Mouse (Mus musculus) layer of hippocampus, adult 9-10 months (tissue): Measurements from ENCODE around the gene Rtp2.
"Not testable (repeated sequence)": the region's sequence is repeated elsewhere in the genome, so short reads cannot be mapped to it uniquely, and the experiment has no call there.

Experiments
- DNase-seq: peaks from one replicate; pipeline ENCODE4 v3.0.0; 2022; ENCODE audit warnings: low spot score

The Rtp2 gene

DNA sequence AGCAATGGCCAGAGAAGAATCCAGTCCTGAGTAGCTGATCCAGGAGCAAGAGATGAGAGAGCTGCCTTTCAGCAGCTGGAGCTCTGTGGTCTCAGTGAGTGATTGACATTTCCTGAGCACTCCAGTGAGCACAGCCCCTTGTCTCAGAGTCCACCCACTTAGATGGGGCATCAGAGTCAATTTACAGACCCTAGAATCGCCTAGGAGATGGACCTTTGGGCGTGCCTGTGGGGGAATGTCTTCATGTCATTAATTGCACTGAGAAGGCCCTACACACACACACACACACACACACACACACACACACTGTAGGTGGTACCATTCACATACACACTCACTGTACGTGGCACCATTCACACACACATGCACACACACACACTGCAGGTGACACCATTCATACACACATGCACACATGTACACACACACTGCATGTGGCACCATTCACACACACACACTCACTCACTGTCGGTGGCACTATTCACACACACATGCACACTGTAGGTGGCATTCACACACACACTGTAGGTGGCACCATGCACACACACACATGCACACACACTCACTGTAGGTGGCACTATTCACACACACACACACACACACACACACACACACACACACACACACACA, 20.0 kb upstream of the Rtp2 start:
- no peak for DNase-seq

DNA sequence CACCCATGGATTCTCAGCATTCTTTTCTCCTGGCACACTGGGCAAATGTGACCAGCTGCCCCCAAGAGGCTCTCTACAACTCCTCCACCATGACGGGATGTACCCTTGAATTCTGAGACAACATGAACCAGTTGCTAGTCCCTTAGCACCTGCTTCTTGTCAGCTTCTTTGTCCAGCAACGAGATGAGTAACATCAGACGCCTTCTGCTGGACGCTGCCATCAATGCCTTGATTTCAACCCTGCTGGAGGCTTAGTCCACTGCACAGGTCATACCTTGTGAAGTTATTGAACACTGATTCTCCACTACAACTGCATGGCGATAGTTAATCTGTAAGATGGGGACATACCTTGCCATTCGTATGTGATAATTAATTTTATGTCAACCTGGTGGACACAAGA, 15.5 kb upstream of the Rtp2 start:
- DNase-seq = no peak

DNA sequence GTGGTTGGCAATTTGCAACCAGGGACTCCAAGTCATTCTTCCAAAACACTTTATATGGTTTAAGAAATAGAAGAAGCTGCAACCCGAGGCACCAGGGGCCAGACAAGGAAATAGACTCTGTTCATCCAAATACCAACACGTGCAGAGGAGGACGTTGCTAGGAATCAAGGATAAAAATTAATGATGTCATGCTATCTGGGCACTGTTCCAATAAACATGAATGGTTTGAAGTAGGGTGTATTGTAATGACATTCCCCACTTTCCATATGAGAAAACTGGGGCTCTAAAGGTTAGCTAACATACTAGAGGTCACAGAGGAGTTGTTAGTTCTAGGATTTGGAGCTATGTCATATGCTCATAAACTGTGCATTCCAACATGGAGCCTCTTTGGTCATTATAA, 12.6 kb upstream of the Rtp2 start:
- DNase-seq = no peak

DNA sequence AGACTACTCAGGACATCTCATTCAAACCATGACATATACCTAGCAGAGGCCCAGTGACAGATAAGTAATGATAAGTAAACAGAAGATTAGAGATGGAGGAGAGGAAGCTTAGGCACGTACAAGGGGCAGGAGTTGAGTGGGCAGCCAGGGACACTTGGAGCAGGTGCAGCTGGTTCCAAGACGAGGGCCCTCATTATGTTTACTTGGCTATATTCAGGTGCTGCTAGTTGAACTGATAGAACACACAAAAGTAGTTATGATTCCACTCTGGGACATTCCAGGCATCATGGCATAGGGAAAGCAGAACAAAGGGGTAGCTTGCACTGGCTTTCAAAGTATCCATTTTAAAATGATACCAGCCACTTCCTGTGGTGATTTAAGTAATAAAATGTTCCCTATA, 2.2 kb upstream of the Rtp2 start:
- DNase-seq = no peak

DNA sequence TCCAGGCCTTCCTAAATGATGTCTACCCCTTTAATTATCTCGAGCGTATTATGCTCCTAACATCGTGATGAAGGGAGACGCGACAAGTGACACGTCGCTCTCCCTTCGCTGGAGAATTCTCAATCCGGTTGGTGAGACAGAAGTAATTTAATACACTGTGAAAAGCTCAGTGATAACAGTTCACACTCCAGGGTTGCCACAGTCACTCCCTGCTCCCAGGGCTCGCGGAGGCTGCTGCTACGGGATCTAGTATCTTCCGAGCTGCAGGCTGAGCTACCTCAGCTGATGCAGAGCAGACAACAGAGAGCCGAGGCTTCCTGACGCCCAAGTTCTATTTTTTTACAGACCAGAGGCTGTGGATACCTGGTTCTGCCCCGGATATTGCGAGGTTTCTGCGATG, 919 bp downstream of the Rtp2 start:
- DNase-seq = no peak

DNA sequence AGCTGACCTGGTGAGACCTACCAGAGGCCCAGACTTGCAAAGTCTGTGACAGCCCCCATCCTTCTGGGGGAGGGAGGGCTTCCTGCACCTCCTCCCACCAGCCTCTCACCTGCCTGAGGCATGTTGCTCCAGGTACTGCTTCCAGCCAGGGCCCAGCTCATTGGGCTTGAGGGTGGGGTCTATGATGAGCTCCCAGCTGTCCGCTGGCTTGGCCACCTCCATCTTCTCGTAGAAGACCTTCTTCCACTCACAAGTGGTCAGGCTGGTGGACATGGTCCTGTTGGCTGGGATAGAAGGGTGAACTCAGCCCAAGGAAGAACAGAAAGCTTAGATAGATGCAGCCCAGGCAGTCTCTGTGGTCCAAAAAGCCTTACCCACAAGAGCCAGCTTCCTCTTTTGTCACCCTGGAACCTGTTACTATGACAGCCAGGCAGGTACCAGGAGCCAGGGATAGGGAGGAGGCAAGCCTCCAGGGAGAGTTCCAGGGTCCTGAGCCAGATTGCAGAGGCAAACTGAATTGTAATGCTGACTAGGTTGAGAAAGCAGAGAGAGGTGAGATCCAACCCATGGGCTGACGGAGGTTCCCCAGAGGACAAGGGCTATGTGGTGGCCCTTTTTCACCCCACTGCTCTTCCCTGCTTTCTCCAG, 1.6 kb downstream of the Rtp2 start:
- no peak for DNase-seq

DNA sequence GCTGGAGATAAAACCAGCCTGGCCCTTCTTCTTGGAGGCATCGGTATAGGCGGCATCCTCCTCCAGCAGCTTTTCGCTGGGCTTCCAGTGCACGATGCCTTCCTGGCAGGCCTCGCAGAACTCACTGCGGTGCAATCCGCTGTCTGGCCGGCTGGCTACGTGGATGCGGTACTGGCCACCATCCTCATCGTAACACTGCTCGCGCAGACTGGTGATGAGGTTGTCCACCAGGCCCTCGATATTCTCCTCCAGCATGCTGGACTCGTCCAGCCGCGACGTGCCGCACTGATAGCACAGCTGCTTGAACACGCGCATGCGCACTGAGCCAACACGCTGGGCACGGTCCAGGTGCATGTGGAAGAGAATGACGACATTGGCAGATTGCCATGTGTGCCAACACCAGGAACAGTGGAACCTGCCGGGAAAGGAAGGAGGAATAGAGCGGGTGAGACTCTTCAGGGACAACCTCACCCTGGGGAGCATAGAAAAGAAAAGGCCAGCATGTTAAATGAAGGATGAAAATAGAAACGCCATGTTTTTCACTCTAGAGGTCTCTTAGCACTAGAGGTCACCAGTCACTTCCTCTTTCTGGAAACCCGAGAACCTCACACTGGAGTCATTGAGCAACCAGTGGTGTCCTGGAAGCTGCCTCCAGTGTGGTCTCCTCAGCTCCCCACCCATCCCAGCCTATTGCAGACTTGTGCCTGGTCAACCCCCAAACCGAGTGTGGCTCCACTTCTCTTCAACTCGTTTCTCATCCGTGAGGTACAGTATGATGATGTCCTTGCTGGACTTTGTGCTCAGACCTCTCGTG, 4.7 kb downstream of the Rtp2 start:
- no peak for DNase-seq

DNA sequence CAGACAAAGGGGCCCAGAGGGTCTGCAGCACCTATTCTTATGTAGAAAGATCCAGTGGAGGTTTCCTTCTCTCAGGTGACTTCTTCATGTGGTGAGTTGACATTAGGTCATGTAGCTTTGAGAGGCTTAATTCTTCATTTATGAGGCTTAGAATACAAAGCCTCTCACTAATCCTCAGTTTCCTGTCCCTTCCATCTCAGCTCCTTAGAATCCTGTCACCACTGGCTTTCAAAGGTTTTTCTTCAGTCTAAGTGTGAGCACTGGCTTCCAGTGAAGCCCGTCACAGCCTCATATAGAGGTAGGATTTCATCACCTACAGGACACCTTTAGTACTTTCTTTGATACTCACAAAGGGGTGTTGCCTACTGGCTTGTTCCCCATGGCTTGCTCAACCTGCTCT, 9.3 kb downstream of the Rtp2 start:
- no peak for DNase-seq

DNA sequence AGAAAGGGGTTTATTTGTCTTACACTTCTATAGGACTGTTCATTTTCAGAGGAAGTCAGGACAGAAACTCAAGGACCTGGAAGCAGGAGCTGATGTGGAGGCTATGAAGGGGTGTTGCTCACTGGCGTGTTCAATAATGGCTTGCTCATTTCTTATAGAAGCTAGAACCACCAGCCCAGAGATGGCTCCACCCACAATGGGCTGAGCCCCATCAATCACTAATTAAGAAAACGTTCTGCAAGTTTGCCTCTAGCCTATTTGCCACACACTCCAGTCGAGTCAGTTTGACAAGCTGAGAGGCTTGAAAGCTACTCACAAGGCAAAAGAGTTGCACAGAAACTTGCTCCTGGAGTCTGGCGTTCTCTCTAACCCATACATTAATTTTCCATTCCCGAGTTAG, 10.5 kb downstream of the Rtp2 start:
- no peak for DNase-seq

DNA sequence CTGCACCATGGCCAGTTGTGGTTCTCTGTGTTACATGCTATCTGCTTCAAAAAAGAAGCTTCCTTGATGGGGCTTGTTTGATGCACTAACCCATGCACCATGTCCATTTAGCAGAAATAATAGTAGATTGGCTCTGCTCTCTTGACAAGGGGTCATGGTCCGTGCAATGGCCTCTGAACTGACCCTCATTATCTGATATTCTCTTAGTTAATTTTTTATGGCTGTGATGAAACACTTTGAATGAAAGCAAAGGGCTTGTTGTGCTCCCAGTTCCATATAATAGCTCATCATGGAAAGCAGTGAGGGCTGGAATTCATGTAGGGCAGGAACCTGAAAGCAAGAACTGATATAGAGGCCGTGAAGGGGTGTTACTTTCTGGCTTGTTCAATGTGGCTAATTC, 12.8 kb downstream of the Rtp2 start:
- no peak for DNase-seq

DNA sequence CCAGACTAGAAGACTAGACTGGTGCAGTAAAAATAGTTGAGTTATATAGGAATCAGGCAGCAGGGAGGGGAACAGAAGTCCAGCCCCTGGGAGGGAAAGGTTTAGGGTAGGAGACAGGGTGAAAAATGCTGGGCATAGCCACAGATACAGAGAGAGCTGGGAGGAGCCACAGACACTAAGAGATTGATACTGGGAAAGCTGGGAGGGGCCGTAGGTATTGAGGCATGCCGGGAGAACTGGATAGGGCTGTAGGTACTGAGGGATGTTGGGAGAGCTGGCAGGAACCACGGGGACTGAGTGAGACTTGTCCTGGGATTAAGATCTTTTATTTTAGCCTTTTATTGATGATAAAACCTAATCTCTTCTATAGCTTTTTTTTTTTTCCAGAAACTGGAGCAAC, 18.8 kb downstream of the Rtp2 start:
- DNase-seq = no peak

DNA sequence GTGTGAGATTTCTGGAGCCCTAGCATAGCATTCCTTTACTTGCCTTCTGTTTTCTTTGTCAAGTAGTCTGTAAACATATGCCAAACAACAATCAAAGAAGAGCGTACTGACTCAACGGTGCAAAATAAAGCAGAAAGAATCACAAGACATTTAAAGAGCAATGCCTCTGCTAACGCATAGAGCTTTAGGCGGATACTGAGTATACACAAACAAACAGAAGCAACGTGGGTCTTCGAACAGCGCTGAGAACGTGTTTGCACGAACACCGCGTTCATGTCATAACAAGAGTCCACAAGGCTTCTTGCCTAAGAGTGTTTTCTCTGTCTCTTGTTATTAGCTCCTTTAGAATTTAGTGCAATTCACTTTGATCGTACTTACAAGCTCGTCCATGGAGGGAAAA, 19.5 kb downstream of the Rtp2 start:
- DNase-seq = no peak

DNA sequence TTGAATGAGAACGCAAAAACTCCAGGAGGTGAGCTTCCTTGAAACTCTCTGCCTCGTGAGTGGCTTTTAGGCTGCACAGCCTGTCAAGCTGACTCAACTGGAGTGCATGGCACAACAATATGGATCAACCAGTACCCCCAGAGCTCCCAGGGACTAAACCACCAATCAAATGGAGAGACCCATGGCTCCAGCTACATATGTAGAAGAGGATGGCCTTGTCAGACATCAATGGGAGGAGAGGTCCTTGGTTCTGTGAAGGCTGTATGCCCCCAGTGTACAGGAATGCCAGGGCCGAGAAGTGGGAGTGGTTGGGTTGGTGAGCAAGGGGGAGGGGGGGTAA, 23.2 kb downstream of the Rtp2 start:
- not testable (repeated sequence) for DNase-seq

DNA sequence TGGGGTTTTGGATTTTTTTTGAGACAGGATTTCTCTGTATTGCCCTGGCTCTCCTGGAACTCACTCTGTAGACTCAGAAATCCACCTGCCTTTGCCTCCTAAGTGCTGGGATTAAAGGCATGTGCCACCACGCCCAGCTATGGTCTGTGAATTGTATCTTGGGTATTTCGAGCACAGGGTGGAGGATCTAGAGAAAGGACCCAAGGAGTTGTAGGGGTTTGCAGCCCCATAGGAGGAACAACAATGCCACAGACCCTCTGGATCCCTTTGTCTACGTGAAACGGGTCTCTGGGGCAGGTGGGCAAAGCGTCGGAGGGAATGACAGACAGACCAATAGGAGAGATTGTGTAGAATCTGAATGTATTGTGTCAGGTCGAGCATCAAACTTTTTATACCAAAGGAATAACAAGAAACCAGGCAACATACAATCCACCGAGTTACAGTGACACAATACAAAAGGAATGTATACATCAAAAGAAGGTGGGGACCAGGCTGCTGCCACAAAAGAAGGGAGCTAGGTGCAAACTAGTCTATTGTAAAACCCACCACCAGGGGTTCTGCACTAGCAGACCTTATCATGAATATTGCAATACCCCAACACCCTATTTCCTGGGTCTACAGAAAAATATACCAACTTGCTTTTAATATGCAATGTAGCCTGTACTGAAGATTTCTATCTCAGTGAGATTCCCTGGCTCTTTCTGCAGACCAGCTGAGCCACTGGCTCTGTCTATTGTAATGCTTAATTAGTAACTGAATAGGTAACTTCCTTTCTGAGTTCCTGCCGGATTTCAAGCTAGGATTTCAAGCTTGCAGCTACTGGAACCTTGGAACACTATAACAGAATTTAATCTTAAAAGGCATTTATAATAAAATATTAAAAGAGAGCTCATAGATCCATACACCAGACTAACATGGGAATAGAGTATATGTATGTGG, 23.8 kb downstream of the Rtp2 start:
- not testable (repeated sequence) for DNase-seq

DNA sequence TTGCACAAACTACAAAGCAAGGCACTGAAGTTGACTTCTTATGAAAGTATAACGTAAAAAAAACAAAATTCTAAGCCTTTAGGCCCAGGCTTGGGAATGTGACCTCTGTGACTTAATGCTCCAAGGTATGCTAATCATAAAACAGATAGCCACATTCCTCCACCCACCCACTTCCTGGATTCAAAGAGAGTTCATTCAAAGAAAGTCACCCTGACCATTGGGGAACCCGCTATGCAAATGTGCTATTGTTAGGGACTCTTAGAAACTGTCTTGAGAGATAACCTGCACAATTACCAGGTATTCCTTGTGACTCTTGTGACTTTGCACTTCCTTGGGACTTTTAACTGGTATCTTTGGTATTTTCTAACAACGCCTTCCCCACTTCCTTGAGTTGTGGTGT, 25.6 kb downstream of the Rtp2 start:
- DNase-seq = not testable (repeated sequence)

DNA sequence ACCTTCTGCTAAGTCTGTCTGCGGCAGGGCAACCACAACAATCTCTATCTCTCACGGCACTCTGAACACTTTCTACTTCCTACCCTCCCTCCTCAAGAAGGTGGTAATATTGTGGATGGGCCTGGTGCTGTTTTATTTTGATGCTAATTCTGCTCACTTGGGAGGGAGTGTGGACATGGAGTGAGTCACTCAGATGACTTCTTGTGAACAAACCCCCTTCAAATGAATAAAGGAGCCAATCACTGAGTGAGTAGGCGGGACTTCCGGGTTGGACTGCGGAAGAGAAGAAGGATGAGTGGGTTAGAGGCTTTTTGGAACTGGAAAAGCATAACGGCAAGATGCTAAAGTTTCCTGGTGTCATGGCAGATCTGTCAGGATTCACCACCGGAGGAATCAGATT, 30.8 kb downstream of the Rtp2 start:
- no peak for DNase-seq

DNA sequence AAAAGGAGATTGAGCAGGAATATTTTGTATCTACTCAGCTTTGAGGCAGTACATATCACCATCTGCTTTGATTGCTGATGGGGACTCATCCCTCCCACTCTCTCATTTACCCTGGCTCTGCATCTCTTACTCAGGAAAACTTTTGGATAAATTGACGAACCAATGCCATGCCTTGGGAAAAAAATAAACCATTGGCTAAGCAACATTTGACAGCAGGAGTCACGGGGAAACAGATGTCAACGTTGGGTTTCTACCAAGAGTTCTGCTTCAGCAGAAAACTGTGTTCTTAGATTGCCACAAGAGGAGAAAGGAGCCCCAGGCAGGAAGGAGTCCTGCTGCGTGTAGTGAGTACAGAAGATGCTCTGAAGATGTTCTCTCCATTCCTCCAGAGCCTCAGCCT, 32.1 kb downstream of the Rtp2 start:
- peak; percentile 49 for DNase-seq

DNA sequence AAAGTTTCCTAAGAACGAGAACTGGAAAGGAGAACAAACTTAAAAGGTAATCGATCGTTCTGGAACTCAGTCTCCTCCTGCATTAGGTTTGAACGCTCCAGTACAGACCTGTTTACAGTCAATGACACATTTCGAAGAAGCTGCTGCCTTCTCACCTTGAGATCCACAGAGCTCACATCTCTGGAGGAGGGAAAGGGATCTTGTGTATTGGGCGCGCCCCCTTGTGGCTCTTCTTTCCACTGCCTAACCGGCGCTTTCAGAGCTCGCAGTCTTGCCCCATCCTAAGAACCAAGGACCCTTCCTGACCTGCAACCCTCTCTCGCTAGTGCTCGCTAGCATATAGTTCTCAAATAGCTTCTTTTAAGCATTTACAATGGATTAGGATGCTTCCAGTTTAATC, 33.4 kb downstream of the Rtp2 start:
- DNase-seq = peak; percentile 59

DNA sequence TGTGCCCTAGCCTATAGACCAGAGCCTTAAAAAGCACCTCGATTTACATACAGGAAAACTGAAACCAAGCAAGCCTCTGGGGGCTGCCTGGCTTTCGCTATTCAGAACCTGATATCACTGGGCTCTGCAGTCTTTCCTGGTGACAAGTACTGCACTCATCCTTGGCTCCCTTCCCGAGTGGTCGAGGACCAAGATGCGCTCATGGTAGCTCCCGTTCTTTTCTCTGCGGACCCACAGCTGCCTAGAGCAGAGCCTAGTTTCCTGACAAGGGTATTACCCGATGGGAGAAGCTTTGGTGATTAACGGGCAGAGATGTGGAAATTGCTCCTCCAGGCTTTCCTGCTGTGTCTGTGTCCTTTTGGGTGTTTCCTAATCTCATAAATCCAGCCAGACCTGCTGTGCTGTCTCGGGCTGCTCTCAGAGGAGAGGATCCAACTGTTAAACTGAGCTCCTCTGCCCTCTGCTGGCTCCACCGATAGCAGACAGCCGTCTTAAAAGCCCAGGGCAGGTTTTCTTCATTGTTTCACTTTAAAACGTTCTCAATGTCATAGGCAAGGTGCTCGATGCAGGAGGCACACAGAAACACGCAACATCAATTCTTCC, 34.1 kb downstream of the Rtp2 start:
- DNase-seq = peak; percentile 62

DNA sequence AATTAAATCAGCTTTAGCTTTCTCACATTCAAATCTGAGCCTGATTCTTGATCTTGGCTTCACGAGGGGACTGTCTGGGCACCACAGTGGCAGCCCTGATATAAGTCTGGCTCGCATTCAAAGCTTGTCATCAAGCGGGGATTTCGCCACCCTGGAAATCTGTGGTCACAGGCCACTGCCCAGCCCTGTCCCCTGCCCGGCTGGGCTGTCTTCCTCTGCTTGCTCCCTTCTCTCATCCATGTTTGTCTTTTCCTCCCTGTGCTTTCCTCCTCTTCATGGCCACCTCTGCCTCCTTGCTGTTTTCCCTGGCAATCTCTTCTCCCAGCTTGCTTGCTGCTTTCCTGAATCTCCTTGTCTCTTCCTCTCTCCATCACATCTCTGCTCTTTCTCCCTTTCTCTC, 34.7 kb downstream of the Rtp2 start:
- DNase-seq = no peak

DNA sequence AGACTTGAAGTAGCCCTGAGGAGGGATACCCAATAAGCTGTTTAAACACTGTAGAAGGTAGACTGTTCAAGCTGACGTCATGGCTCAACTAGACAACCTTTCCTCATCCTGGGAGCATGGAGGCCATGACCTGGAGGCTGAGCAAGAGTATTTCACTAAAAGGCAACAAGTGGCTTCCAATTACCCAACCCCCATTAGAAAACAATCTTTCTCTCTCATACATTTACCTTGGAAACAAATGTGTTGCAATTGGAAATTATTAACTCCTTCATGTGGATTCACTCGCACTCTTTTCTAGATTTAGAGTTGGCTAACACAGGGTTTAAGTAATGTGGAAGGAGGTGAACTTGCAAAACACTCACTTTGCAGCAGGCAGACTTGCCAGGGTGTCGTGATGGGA, 37.1 kb downstream of the Rtp2 start:
- no peak for DNase-seq

DNA sequence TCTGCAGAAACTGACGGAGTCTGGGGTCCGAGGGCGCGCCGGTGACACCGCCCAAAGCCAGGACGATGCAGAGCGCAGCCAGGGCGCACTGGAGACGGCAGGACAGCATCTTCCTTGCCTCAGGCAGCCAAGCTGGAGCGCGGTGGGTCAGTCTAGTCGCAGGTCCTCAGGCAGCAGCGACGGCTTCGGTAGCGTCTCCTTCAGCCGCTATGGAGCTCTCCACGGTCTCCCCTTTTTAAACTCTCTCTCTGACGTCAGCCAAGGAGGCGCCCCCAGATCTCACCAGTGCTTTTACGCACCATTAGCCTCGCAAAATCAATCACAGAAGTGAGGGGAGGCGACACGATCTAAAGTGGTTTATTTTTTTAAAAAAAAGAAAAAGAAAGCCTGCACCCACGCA, 41.6 kb downstream of the Rtp2 start, which contains the start of gene Sst:
Sst (minus strand) TSS at position 323 of the 400 bp plus-strand sequence.
- DNase-seq = no peak
